Mouse (Mus musculus): ENCODE data around the gene Pbxip1.

DNA sequence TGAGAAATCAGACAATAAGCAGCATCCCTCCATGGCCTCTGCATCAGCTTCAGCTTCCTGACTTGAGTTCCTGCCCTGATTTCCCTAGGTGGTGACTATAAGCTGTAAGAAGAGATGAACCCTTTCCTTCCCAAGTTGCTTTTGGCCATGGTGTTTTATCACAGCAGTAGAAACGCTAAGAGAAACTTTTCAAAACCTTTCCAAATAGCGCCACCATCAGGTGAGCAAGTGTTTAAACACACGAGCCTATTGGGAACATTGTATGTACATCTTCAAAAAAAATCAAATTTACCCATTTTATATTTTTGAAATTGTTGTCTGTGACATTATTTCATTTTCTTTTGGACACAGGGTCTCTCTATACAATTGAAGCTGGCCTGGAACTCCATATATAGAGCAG lies 59.9 kb downstream of the Pbxip1 start:
- TF ChIP-seq CTCF (IDR thresholded peaks at IDR 0.05; ENCODE audit: control insufficient read depth, insufficient read depth, low read length) (no peak), POLR2A (IDR thresholded peaks at IDR 0.05; ENCODE audit: borderline replicate concordance, control insufficient read depth, low read depth, low read length) (no peak)
